In genomic region chr9:102403086-102404021, GRCm38 (mm10) we compare ENCODE assay signal across 8 mouse cellular contexts. TPM values are rescaled to one million over a fixed set of nuclear protein-coding genes. Genes with fewer than 3 reads are reported as not detected.
DNase-seq lines count a peak whose midpoint lies in the region; ATAC-seq lines count a peak whose summit lies in the region.
"Had no signal": no experiment of that assay in that cellular context is flagged by ENCODE, and none has a peak within 500 bp of the region (broad histone marks: within the 10 kb centered on the region; RNA-seq: fewer than 3 reads in every experiment).

No protein-coding gene starts in this region.

- H3K4me3 ChIP-seq in hindbrain, embryonic 12.5 days, result no peak overlapping the region
- H3K4me3 ChIP-seq: liver, embryonic 13.5 days had no signal

- peak; percentile 78 for DNase-seq in ZHBTc4 (ENCODE audit: low read depth, low spot score)
- peak; percentile 59 for DNase-seq in cerebellum, adult 9-10 months
- peak; percentile 11 to 79 for DNase-seq in frontal cortex, adult 2 months (ENCODE audit: extremely low spot score in 1 of 2, low spot score in 1 of 2)
- peak; percentile 49 to 67 for DNase-seq in layer of hippocampus, postnatal 25 days (ENCODE audit: extremely low spot score in 1 of 2, low spot score in 1 of 2)
- peak; percentile 28 to 41 for DNase-seq in lung, postnatal 4 days
- peak; percentile 43 for DNase-seq in right cerebral cortex, postnatal 4 days
- DNase-seq: liver, embryonic 13.5 days had no signal

- no peaks in the 10 kb centered on the region for H3K36me3 ChIP-seq in hindbrain, embryonic 12.5 days
- H3K36me3 ChIP-seq: liver, embryonic 13.5 days had no signal

- H3K9me3 ChIP-seq in hindbrain, embryonic 12.5 days (replicated peaks), result no peaks in the 10 kb centered on the region
- H3K9me3 ChIP-seq: liver, embryonic 13.5 days had no signal

- 29% methylated on average over 18 of the region's 18 CpGs for WGBS in hindbrain, embryonic 12.5 days

- no peak overlapping the region for H3K9ac ChIP-seq in hindbrain, embryonic 12.5 days
- H3K9ac ChIP-seq: liver, embryonic 13.5 days had no signal

- H3K4me2 ChIP-seq in hindbrain, embryonic 12.5 days (replicated peaks), result no peak overlapping the region
- H3K4me2 ChIP-seq: liver, embryonic 13.5 days had no signal

- no peak overlapping the region for H3K27ac ChIP-seq in hindbrain, embryonic 12.5 days
- H3K27ac ChIP-seq: liver, embryonic 13.5 days had no signal

- H3K27me3 ChIP-seq in hindbrain, embryonic 12.5 days, result peaks cover 7% of the 10 kb centered on the region
- H3K27me3 ChIP-seq: liver, embryonic 13.5 days had no signal

- ATAC-seq in hindbrain, embryonic 12.5 days (ENCODE audit: low FRiP score), result peak; percentile 60

- peaks cover 6% of the 10 kb centered on the region for H3K4me1 ChIP-seq in hindbrain, embryonic 12.5 days
- H3K4me1 ChIP-seq: liver, embryonic 13.5 days had no signal

RNA-seq across cellular contexts. Expression of gene Ephb1, which starts 48.9 kb away (rescaled TPM):
- polyA plus RNA-seq in frontal cortex, adult 2 months (2012; rRNA removed), result 20.5 and 22.9 TPM in 2 replicates
- polyA plus RNA-seq in hindbrain, embryonic 12.5 days (2016; fragmentation: Nextera tagmentation; extraction: Ambion mirVana), result 28.1 and 30.2 TPM in 2 replicates
- 10 to 100 TPM; 30.1 to 32.2 TPM for total RNA-seq in layer of hippocampus, postnatal 25 days (2021)
